Mouse (Mus musculus) cerebellum, postnatal 36 days (tissue): ENCODE results near the gene Upf2.
"Not testable (repeated sequence)": the region's sequence is repeated elsewhere in the genome, so short reads cannot be mapped to it uniquely, and the experiment has no call there.

ENCODE experiments used
- DNase-seq, 2 experiments: peaks; one replicate each; pipeline ENCODE4 v3.0.0; 2021 to 2022; ENCODE audit warnings: mixed read lengths in 2 of 2

Gene Upf2

DNA sequence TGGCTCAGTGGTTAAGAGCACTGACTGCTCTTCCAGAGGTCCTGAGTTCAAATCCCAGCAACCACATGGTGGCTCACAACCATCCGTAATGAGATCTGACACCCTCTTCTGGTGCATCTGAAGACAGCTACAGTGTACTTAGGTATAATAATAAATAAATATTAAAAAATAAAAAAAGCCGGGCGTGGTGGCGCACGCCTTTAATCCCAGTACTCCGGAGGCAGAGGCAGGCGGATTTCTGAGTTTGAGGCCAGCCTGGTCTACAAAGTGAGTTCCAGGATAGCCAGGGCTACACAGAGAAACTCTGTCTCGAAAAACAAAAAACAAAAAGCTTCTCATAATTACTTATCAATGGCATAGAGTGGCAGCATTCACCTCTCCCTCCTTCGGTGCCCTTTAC, 1.4 kb upstream of the Upf2 start:
- not testable (repeated sequence) for DNase-seq

DNA sequence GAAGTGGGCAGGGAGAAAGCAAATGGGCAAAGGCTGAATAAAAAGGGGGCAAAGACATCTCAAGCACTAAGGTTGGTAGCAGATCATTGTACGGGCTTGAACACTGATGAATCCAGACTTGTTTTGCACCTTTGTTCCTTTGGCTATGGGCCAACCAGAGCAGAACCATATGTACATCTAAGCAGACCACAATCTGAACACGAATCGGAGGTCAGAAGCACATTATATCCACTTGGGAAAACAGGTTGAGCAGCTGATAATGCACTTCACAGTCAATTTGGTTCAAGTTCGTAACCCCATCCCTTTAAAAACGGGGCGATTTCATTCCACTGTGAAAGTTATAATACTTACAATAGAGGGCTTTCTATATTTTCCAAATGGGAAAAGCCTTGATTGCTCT, 964 bp upstream of the Upf2 start:
- peak; percentile 16 to 50 for DNase-seq

DNA sequence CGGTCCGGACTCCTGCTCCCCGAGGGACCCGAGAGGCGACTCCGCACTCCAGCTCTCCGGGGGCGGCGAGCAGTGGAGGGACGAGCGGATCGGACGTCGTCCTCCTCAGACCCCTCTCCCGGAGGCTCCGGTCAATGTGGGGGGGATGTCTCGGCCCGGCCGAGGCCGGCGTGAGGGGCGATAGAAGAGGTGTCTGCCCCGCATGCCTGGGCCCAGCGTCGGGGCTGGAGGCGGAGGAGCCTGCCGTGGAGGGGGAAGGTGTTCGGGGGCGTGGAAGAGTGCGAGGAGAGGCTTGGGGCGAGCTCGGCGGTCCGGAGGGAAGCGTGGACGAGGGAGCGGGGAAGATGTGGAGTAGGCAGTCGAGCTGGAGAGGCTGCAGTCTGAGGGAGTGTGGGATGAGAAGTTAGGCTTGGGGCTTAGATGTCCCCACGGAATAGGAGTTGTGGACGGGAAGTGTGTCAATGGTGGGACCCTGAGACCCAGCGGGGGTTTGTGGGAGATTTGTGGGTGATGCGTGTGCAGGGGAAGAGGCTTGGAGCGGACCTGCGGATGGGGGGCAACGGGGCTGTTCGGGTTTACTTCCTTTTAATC, 447 bp downstream of the Upf2 start:
- DNase-seq: no peak

DNA sequence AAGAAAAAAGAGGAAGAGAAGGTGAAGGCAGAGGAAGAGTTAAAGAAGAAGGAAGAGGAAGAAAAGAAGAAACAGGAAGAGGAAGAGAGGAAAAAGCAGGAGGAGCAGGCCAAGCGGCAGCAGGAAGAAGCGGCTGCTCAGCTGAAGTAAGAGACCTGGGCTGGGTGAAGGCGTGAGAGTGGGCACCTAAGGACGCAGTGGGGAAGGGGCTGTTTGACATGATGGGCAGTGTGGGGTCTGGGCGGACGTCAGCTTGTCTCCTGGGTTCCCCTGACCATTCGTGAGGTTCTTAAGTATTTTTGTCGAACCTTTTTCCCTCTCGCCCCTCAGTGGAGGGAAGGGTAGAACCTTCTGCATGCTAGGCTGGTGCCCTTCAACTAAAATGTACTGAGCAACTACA, 6.4 kb downstream of the Upf2 start:
- DNase-seq: no peak

DNA sequence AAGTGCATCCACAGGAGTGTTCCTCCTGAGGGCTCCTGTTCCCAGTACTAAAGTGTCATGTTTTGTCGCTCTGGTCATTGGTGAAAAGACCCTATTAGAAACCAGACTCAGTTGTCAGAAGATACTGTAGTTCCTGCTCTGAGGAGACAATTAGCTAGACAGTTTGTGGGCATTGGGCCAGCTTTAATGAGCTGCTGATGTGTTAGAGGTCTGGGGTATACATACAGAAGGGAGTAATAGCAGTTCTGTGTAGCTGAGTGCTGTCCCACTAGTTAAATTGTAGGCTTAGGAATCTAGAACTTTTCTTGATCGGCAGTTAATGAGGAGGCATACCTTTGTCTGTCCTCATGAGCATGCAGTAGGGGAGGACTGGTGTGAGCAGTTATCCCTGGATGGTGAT, 11.0 kb downstream of the Upf2 start:
- no peak for DNase-seq

DNA sequence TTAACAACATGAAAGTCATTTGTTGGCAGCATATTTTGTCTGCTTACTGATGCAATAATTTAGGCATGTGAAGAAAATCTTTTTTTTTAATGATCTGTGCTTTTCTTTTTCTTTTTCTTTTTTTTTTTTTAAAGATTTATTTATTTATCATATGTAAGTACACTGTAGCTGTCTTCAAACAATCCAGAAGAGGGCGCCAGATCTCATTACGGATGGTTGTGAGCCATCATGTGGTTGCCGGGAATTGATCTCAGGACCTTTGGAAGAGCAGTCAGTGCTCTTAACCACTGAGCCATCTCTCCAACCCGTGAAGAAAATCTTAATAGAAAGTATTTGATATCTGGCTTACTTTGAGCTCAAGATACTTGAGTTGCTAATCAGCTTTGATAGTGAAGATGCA, 12.5 kb downstream of the Upf2 start:
- DNase-seq: not testable (repeated sequence)

DNA sequence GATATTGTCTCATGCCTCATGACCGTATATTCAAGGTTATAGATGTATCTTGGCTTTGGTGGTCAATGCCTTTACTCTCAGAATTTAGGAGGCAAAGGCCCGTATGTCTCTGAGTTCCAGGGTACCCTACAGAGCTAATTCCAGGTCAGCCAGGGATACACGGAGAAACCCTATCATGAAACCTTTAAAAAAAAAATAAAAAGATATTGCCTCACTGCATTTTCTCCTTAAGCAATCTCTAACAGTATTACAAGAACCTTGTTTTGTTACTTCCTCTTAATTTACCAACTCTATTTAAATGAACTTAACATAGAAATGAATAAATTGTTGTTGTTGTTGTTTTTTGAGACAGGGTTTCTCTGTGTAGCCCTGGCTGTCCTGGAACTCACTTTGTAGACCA, 14.7 kb downstream of the Upf2 start:
- DNase-seq: no peak

DNA sequence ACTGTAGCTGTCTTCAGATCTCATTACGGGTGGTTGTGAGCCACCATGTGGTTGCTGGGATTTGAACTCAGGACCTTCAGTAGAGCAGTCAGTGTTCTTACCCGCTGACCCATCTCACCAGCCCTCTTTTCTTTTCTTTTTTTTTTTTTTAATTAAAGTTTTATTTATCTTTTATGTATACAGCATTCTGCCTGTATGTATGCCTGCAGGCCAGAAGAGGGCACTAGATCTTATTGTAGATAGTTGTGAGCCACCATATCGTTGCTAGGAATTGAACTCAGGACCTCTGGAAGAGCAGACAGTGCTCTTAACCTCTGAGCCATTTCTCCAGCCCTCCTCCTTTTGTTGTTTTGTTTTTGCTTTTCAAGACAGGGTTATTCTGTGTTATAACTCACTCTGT, 19.4 kb downstream of the Upf2 start:
- not testable (repeated sequence) for DNase-seq

DNA sequence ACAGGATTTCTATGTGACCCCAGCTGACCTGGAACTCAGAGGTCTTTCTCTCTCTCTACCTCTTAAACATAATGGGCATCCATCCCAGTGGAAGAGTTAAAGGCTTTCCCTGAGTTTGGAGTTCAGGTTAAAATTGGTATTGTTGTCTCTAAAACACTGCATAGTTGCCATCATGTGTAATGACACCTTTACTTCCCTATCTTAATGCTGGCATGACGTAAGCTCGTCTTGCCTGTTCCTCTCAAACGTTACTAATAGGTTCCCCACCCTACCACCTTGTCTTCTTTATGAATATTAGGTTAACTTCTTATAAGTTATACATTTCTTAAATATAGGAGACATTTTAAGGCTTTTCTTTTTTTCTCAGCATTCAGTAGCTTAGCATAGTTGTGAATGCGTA, 26.3 kb downstream of the Upf2 start:
- DNase-seq: no peak

DNA sequence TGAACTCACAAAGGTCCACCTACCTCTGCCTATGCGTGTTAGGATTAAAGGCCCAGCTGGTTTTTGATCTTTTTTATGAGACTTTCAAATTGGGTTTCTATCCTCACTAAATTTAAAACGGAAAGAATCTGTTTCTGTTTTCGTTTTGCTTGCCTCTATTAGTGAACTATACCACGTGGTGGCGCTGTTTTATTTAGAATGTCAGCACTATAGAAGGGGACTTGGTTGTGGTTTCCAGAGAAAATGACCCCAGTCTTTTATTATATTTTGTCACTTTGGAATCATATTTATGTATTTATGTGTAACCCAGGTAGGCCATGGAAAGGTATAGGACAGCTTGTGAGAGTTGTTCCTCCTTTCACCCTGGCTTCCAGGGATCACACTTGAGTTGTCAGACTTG, 44.3 kb downstream of the Upf2 start:
- peak; percentile 6 to 50 for DNase-seq

DNA sequence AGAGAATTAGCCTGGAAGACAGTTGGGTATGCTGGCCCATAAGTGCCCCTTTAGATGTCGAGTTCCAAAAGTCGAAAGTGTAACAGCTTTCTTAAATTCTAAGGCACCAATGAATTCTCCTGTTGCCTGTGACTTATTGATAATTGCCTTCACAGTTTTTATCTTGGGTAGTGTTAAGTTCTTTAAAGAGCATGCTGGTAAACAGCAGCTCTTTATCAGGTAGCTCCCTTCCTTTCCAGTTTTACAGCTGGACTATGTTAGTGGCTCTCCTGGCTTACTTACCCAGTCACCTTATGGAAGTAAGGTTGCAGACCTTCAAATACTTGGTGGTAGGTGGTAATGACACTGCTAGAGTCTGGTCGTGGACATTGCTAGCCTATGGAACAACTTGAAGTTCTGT, 52.7 kb downstream of the Upf2 start:
- no peak for DNase-seq

DNA sequence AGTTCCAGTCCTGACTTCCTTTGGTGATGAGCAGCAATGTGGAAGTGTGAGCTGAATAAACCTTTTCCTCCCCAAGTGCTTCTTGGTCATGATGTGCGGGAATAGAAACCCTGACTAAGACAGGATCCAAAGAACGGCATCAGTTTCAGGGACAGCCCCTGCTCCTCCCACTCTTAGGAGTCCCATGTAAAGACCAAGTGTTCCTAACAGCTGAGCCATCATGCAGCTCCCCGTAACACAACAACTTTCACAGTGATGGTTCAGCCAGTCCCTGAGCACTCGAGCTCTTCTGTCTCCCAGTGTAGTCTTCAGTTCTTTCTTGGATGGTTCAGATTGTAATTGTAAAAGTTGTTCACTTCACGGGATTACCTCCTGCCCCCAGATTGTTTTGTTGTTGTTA, 63.3 kb downstream of the Upf2 start:
- no peak for DNase-seq

DNA sequence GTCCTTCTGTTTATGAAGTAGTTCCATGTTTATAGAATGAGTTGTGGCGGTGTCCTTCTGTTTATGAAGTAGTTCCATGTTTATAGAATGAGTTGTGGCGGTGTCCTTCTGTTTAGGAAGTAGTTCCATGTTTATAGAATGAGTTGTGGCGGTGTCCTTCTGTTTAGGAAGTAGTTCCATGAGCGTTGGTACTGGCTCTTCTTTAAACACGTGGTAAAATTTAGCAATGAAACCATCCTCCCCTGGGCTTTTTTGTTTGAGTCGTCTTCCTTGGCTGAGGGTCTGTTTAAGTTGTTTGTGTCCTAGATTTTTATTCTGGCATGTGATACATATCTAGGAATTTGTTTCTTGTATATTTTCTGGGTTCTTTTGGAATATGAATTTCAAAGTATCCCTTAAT, 63.9 kb downstream of the Upf2 start:
- not testable (repeated sequence) for DNase-seq

DNA sequence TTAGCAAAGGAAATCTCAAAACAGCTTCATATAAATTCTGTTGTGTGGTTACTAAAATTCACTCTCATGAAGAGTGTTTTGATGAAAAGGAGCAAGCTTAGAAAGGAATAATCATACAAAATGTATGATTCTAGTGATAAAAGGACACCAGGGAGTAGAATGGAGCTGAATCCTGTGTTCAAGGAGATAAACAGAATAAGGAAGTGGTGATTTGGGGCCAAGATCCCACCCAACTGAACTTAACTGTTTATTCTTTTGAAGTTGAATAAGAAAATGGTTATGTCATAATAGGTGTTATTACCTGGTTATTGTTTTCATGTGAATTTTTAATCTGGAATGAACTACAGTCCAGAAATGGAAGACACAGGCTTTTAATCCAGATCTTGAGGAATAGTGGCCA, 69.3 kb downstream of the Upf2 start:
- DNase-seq: no peak

DNA sequence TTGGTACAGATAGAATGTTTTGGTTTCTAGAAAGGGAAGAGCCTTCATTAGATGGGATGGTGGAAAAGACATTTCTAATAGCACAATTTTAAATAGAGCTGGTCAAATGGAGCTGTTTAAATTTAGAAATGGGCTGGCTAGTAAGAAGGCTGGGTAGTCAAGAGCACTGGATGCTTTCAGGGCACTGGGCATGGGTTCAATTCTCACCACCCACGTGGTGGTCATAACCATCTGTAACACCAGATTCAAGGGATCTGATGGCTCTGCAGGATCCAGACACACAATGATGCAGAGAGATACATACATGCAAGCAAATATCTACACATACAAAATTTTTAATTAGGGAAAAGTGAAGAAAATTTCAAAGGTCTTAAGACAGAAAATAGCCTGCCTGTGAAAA, 91.4 kb downstream of the Upf2 start:
- peak; percentile 58 to 68 for DNase-seq

DNA sequence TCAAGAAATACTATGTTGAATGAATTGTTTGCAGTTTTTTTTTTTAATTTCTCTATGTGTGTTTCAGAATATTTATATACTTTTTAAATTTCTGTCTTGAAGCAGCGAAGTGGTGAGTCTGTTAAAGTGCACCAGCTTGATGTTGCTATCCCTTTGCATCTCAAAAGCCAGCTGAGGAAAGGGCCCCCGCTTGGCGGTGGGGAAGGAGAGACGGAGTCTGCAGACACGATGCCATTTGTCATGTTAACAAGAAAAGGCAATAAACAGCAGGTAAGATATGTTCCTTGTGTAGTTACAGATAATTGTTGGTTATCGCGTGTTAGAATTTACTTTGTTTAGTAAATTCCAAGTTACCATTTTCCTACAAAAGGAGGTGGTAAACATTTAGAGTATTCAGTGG, 95.5 kb downstream of the Upf2 start:
- DNase-seq: no peak

DNA sequence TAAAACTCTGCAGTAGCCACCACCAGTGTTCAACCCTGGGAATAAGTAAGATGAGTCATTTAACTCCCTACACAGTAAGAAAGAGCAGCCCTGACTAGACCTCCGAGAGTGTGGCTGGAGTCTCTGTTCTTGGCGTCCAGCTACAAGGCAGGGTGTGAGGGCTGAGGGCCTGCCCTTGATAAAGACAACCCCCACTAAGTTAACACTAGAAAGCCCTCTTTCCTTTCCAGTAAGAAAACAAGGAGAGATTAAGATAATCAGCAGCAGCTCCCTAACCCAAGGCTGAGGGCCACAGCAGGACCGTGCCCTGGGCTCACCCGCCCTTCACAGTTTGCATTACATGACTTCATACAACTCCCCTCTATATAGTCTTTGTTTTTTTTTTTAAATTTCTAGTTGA, 97.3 kb downstream of the Upf2 start:
- no peak for DNase-seq

DNA sequence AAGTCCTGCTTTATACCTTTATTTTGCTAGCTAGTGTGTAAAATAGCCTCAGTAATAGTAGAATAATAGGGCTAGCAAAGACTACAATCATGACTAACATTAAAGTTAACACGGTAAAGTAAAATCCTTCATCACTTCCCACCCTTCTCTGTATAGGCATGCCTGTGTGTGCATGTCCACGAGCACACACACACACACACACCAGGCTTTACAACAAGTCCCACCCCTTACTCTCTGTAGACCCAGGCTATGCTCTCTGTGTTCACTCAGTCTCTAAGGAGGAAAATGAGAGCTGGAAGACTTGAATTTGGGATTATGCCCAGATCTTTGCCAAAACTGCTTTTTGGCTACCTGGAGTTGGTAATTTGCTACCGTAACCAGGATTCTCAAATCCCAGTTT, 97.7 kb downstream of the Upf2 start:
- no peak for DNase-seq

DNA sequence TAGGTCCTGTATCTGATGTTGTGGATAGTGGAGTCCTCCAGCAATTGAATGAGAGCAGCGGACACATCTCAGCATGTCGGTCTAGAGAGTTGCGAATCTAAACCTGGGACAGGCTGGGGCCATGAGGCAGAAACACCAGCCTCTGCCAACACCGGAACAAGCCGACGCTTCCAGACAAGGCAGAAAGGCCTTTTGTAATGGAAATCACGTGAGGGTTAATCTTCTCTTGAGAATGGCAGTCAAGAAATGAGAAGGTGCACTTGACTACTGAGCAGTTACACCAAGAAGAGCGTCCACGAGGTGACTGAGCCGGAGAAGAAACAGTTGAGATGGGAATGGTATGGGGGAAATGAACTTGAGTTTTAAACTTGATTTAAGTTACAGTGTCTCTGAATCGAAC, 104.2 kb downstream of the Upf2 start:
- no peak for DNase-seq

DNA sequence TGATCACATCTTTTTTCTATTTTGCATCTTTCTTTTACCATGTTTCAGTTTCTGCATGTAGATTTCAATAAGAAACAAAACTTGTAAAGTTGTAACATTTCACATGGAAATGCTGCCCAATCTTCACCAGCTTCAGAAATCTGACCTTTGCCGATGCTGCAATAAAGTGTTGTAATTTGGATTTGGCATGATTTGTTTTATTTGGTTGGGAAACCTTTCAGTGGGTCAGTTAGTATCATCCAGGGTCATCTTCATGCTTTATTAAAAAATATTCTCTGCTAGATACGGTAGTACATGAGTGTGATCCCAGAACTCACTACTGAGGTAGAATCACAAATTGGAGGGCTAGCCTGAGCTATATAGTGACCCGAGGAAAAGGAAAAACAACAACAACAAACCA, 105.2 kb downstream of the Upf2 start:
- no peak for DNase-seq

DNA sequence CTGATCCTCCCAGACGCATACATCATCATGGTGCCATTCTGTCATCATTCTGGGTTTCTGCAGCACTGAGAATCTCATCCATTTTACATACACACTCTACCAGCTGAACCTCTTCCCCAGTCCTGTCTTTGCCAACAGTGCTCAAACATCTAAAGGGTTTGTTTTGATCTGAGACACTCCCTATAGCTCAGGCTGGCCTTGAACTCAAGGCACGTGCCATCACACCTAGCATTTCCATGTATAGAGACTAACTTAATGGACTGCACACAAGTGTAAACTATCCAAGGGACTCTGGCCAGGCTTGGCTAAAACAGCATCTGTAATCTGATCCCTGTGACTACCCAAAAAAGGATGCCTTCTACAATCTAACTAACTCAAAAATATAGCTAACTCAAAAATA, 108.0 kb downstream of the Upf2 start:
- DNase-seq: no peak

DNA sequence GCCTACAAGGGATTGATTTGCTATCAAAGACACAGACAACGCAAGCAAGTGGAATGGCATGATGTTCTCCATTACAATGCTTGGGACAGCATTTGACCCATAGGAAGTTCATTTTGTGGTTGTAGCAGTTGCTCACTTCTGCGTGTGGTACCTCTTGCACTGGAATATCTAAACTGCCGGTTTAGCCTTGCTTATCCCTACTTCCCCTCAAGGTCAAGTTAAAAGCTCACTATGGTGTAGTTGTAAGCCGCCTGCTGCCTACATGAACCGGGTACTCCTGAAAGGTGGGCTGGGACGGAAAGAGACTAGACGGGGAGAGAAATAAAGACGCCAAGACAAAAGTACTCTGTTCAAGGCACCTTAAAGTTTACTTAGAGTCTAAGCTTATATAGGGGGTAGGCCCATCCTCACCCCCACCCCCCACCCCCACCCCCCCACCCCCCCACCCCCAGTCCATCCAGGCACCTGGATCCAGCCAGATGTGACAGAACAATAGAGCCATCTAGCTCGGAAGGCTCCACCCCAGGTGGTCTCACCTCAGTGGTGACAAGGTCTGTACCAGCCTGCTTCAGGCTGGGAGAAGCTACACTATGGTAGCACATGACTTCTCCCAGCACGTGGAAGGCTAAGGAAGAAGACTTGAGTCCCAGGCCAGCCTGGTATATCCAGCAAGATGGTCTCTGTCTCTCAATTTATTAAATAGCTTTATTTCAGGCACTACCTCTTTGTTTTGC, 109.0 kb downstream of the Upf2 start:
- DNase-seq: no peak

DNA sequence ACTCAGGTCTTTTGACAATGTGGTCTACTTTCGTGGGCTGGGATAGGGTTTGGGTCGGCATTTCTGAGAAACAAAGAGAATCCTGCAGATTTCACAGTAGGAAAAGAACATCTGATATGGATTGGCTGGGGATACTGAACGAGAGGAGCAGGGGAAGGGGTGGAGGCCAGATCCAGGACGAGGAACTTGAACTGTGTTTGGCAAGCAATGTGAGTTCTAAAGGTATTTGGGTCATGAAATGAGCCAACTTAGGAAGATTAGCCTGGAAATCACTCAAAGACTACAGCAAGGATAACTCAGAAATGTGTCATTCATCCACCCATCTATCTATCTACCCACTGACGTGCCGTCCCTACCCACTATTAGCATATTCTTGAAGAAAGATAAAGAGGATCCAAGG, 116.1 kb downstream of the Upf2 start:
- DNase-seq: no peak

DNA sequence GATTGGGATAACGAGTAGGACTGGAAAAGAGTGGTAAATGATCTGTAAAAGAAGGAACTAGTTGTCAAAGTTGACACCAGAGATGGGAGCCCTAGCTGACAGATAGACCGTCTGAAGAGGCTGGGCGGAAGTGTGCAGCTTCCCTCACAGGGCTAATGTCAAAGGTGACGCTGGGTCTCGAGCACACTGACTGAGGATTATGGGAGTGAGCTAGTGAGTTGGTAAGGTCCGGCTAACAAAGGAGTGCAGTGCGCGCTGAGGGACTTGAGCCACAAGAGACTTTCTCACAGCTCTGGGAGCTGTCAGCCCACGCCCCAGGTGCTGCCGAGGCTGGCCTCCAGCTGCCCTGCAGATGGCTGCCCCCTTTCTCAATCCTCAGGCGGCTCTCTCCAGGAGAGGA, 119.7 kb downstream of the Upf2 start:
- DNase-seq: no peak
